Mouse (Mus musculus) kidney, adult 2 months (tissue): Measurements from ENCODE around the gene Lrig2. TPM values are rescaled to one million over a fixed set of nuclear protein-coding genes. Genes with fewer than 3 reads are reported as not detected.

Source experiments
- DNase-seq: peaks from one replicate; pipeline ENCODE4 v3.0.0; 2021
- H3K27ac ChIP-seq: fragments of 200-500 bp; 2 replicates; pipeline ENCODE4 v1.5.1; 2012; ENCODE audit warnings: low read depth, low read length, control low read depth, inconsistent platforms; ENCODE audit not compliant: insufficient read depth
- H3K27me3 ChIP-seq: fragments of 200-500 bp; replicated peaks from 2 replicates; pipeline ENCODE4 v1.6.1; 2012; ENCODE audit warnings: mild to moderate bottlenecking, moderate library complexity, low read length, inconsistent platforms; ENCODE audit not compliant: control insufficient read depth, insufficient read depth
- H3K36me3 ChIP-seq: fragments of 200-500 bp; 2 replicates; pipeline ENCODE4 v1.6.1; 2012; ENCODE audit warnings: mild to moderate bottlenecking, moderate library complexity, low read length, inconsistent platforms; ENCODE audit not compliant: control insufficient read depth, insufficient read depth
- H3K4me1 ChIP-seq: fragments of 200-500 bp; 2 replicates; pipeline ENCODE4 v1.6.1; 2011; ENCODE audit warnings: low read length; ENCODE audit not compliant: control insufficient read depth, insufficient read depth
- H3K4me3 ChIP-seq: fragments of 200-500 bp; 2 replicates; pipeline ENCODE4 v1.5.1; 2011; ENCODE audit warnings: mild to moderate bottlenecking, low read depth, low read length, control low read depth; ENCODE audit not compliant: insufficient read depth
- CTCF ChIP-seq: fragments of 200-500 bp; conservative IDR thresholded peaks from 2 replicates; pipeline ENCODE4 v1.5.1; 2011; ENCODE audit warnings: low read depth, mild to moderate bottlenecking, control low read depth, low read length, moderate library complexity, mixed read lengths; ENCODE audit not compliant: insufficient read depth, insufficient read length
- POLR2A ChIP-seq: fragments of 200-500 bp; IDR thresholded peaks from one replicate; pipeline ENCODE4 v1.6.1; 2011; ENCODE audit warnings: low read depth, low read length, control low read depth
- WGBS: fragments of 180-500 bp; shearing (Covaris S2); methylation state at CpG from one replicate; pipeline ENCODE4 v1.1.7; 2018; 5-methylcytosine and 5-hydroxymethylcytosine counted together
- polyA plus RNA-seq: library from polyadenylated mRNA; depleted of rRNA; stranded (reverse); fragments of >200 nt; gene quantifications from 2 replicates; pipeline ENCODE4 v1.2.3, GENCODE M21; 2012; rRNA removed

Gene Lrig2
- 4.6 and 4.8 TPM in 2 replicates for polyA plus RNA-seq

- H3K27ac ChIP-seq, result peak within 1 kb of the TSS; percentile 82
- H3K4me1 ChIP-seq, result peaks cover 8% of the 10 kb centered on the region
- WGBS, result under 1% methylated on average over 71 of the region's 71 CpGs
- no peaks in the 10 kb centered on the region for H3K36me3 ChIP-seq
- no peaks in the 10 kb centered on the region for H3K27me3 ChIP-seq
- DNase-seq, result peak; percentile 99
- peak within 1 kb of the TSS; percentile 93 for H3K4me3 ChIP-seq
- TF ChIP-seq CTCF (peak; percentile 89), POLR2A (peak; percentile 59)
These were observed at the start of gene Lrig2 for GRCm38 (mm10) chr3:104511538-104512423. Gene Lrig2 (minus strand): TSS chr3:104511918.

- TF ChIP-seq POLR2A (no peak), CTCF (no peak)
- 86% methylated on average over 1 of the region's 1 CpGs for WGBS
- Histone ChIP-seq H3K36me3 (no peaks in the 10 kb centered on the region), H3K4me1 (no peaks in the 10 kb centered on the region), H3K27me3 (no peaks in the 10 kb centered on the region), H3K4me3 (no peak overlapping the region), H3K27ac (no peak overlapping the region)
- DNase-seq, result no peak
These were observed 44.9 kb upstream of the Lrig2 start for GRCm38 (mm10) chr3:104556624-104557023.

- Histone ChIP-seq H3K4me1 (peaks cover 7% of the 10 kb centered on the region; the same call in 1 of the 2 replicates), H3K4me3 (no peak overlapping the region), H3K27me3 (no peaks in the 10 kb centered on the region), H3K36me3 (no peaks in the 10 kb centered on the region), H3K27ac (no peak overlapping the region)
- WGBS, result 67% methylated on average over 3 of the region's 3 CpGs
- TF ChIP-seq POLR2A, result no peak
- no peak for TF ChIP-seq CTCF
- DNase-seq, result no peak
These were observed 38.9 kb upstream of the Lrig2 start for GRCm38 (mm10) chr3:104550594-104550993.

- Histone ChIP-seq H3K4me3 (no peak overlapping the region), H3K4me1 (peaks cover 7% of the 10 kb centered on the region; the same call in 1 of the 2 replicates), H3K27ac (no peak overlapping the region), H3K27me3 (no peaks in the 10 kb centered on the region), H3K36me3 (no peaks in the 10 kb centered on the region)
- 43% methylated on average over 15 of the region's 15 CpGs for WGBS
- no peak for TF ChIP-seq CTCF
- TF ChIP-seq POLR2A, result no peak
- DNase-seq, result peak; percentile 23
These were observed 36.8 kb upstream of the Lrig2 start for GRCm38 (mm10) chr3:104548367-104549087.

GRCm38 (mm10) chr3:104543825-104544224, 32.1 kb upstream of the Lrig2 start:
- no peak for DNase-seq
- no peak overlapping the region for H3K27ac ChIP-seq
- peaks cover 16% of the 10 kb centered on the region; the same call in 1 of the 2 replicates for H3K4me1 ChIP-seq
- WGBS, result 94% methylated on average over 3 of the region's 3 CpGs
- no peak overlapping the region for H3K4me3 ChIP-seq
- no peaks in the 10 kb centered on the region for H3K27me3 ChIP-seq
- no peaks in the 10 kb centered on the region for H3K36me3 ChIP-seq
- TF ChIP-seq POLR2A (no peak), CTCF (0 out of 2 replicates have a peak, but pooled peaks have one; percentile 9)

- no peaks in the 10 kb centered on the region for H3K36me3 ChIP-seq
- peaks cover 9% of the 10 kb centered on the region; the same call in 1 of the 2 replicates for H3K4me1 ChIP-seq
- no peak for TF ChIP-seq CTCF
- no peak for TF ChIP-seq POLR2A
- DNase-seq, result no peak
- H3K27me3 ChIP-seq, result no peaks in the 10 kb centered on the region
- H3K27ac ChIP-seq, result no peak overlapping the region
- WGBS, result 61% methylated on average over 2 of the region's 2 CpGs
- H3K4me3 ChIP-seq, result no peak overlapping the region
These were observed 30.3 kb upstream of the Lrig2 start for GRCm38 (mm10) chr3:104542065-104542429.
